Mouse (Mus musculus) ES-Bruce4 (cell line): ENCODE measurements around the gene Cux1.

Experiments
- CTCF ChIP-seq: IDR thresholded peaks from one replicate; pipeline ENCODE4 v1.8.1; 2011; ENCODE audit warnings: low read depth, low read length
- EP300 ChIP-seq: IDR thresholded peaks from 2 replicates; pipeline ENCODE4 v1.6.1; 2011; ENCODE audit warnings: low read depth, low read length; ENCODE audit not compliant: insufficient read depth
- POLR2A ChIP-seq: IDR thresholded peaks from one replicate; pipeline ENCODE4 v1.8.1; 2011; ENCODE audit warnings: low read length; ENCODE audit not compliant: insufficient read depth

- TF ChIP-seq CTCF: no peak
- no peak for TF ChIP-seq POLR2A
- no peak for TF ChIP-seq EP300
These were observed 121.3 kb downstream of the Cux1 start for GRCm38 (mm10) chr5:136445967-136446366.
